Mouse (Mus musculus) kidney, embryonic 16.5 days (tissue): ENCODE data around the gene Tmem158. TPM values are rescaled to one million over a fixed set of nuclear protein-coding genes. Genes with fewer than 3 reads are reported as not detected.

ENCODE experiments used
- ATAC-seq: fragments of 200-750 bp; cut with Nextera tagmentation; 2 replicates; pipeline ENCODE4 v1.8.0; 2017; ENCODE audit warnings: moderate TSS enrichment; ENCODE audit not compliant: low FRiP score, low TSS enrichment
- H3K27ac ChIP-seq: fragments of 300-500 bp; sonication (generic); 2 replicates; pipeline ENCODE4 v1.5.1; 2014; ENCODE audit warnings: low read length
- H3K27me3 ChIP-seq: fragments of 300-500 bp; sonication (generic); 2 replicates; pipeline ENCODE4 v1.6.1; 2014; ENCODE audit warnings: low read length, control low read depth, mixed read lengths; ENCODE audit not compliant: insufficient read depth
- H3K36me3 ChIP-seq: fragments of 300-500 bp; sonication (generic); 2 replicates; pipeline ENCODE4 v1.6.1; 2014; ENCODE audit warnings: low read length, control low read depth, mixed read lengths; ENCODE audit not compliant: insufficient read depth
- H3K4me1 ChIP-seq: fragments of 300-500 bp; sonication (generic); 2 replicates; pipeline ENCODE4 v1.6.1; 2014; ENCODE audit warnings: low read length, control low read depth, mixed read lengths; ENCODE audit not compliant: insufficient read depth
- H3K4me2 ChIP-seq: fragments of 300-500 bp; sonication (generic); replicated peaks from 2 replicates; pipeline ENCODE4 v1.6.1; 2014; ENCODE audit warnings: low read depth, low read length
- H3K4me3 ChIP-seq: fragments of 300-500 bp; sonication (generic); 2 replicates; pipeline ENCODE4 v1.5.1; 2014; ENCODE audit warnings: mild to moderate bottlenecking, low read length
- H3K9ac ChIP-seq: fragments of 300-500 bp; sonication (generic); replicated peaks from 2 replicates; pipeline ENCODE4 v1.6.1; 2014; ENCODE audit warnings: low read length
- H3K9me3 ChIP-seq: fragments of 300-500 bp; sonication (generic); 2 replicates; pipeline ENCODE4 v1.6.1; 2016; ENCODE audit warnings: low read length, control low read depth
- WGBS: fragments of 180-500 bp; shearing (Covaris S2); extraction: QIAGEN DNeasy Blood & Tissue Kit; methylation state at CpG from one replicate; pipeline ENCODE4 v1.1.7; 2014; 5-methylcytosine and 5-hydroxymethylcytosine counted together
- polyA plus RNA-seq: library from polyadenylated mRNA; unstranded; fragments of >200 nt; fragmentation: Nextera tagmentation; extraction: Ambion mirVana; gene quantifications from 2 replicates; pipeline ENCODE4 v1.2.1, GENCODE M21; 2015

The Tmem158 gene
- polyA plus RNA-seq = 3.6 and 4.7 TPM in 2 replicates

DNA sequence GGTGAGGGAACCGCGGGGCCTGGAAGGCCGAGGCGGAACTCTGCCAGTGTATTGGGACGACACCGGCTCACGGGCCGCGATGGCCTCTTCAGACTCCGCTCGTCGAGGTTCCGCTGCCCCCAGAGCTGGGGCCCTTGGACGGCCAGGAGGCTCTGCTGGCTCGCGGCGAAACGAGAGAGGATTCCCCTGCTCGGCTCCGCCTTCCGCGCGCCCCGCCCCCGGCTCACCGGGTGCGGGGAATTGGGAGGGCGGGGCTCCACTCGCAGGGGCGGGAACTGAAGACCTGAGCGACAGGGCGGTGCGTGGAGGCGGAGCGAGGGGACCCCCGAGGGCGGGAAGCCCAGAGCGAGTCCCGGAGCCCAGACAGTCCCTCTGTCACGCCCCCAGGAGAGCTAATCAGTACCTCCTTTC is at the start of gene Tmem158:
Gene Tmem158 (minus strand): TSS at position 154 of the 411 bp plus-strand sequence.
- whole genome bisulfite sequencing = 0% methylated on average over 38 of the region's 40 CpGs
- Histone ChIP-seq H3K27me3 (peaks cover 6% of the 10 kb centered on the region), H3K36me3 (no peaks in the 10 kb centered on the region), H3K4me3 (peak within 1 kb of the TSS; percentile 69), H3K4me2 (peak within 1 kb of the TSS; percentile 96), H3K9ac (peak within 1 kb of the TSS; percentile 74), H3K27ac (no peak within 1 kb of the TSS), H3K9me3 (no peaks in the 10 kb centered on the region), H3K4me1 (peaks cover 8% of the 10 kb centered on the region; the same call in 1 of the 2 replicates)
- ATAC-seq = peak; percentile 95

DNA sequence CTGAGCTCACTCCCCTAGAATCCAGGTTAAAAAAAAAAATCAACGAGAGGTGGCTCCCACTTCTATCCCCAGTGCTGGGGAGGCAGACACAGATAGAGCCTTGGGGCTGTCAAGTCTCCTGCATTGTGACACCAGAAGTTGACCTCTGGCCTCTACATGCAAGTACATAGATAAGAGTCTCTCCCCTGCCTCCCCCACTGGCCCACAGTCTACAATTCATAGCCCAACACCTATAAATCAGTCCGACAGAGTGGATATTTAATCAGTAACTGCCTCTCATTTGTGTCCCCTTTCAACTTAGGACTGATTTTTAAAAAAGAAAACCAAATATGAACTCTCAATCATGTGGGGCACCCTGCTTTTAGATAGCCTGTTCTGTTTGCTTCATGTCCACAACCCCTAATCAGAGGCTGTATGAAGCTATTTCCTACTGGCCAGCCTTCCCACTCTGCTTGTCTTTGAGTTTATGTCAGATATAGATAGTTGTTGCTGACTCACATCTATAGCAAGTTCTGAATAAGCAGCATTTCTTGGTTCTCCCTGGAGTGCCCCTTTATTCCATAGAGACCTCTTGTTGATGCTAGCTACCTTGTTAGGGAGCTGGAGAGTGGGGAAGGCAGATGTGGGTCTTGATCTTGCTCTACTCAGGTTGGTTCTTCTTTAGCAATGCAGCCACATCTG is 49.3 kb upstream of the Tmem158 start:
- Histone ChIP-seq H3K27ac (no peak overlapping the region), H3K27me3 (no peaks in the 10 kb centered on the region), H3K9ac (no peak overlapping the region), H3K4me1 (no peaks in the 10 kb centered on the region), H3K9me3 (no peaks in the 10 kb centered on the region), H3K4me3 (no peak overlapping the region), H3K4me2 (no peak overlapping the region), H3K36me3 (no peaks in the 10 kb centered on the region)
- WGBS = 69% methylated on average over 2 of the region's 2 CpGs
- ATAC-seq = no peak

DNA sequence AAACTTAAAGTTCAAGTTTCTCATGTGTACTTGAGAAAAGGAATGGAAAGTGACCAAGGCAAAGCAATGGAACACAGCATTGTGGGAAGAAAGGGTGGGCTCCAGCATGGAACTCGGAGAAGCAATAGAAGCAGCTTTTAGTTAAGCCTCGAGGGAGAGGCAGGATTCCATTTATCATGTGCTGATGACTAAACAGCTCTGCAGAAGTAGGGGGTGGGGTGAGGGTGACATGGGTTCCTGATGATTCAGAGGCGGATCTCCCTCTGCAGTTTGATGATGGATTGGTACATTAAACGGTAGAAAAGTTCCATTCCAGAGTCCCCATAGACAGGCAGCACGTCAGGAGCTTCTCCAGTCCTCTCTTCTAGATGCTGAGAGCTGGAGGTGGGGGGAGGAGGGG is 48.5 kb upstream of the Tmem158 start:
- ATAC-seq = no peak
- 40% methylated on average over 5 of the region's 5 CpGs for WGBS
- Histone ChIP-seq H3K4me1 (no peaks in the 10 kb centered on the region), H3K27ac (no peak overlapping the region), H3K4me3 (no peak overlapping the region), H3K9ac (no peak overlapping the region), H3K9me3 (no peaks in the 10 kb centered on the region), H3K4me2 (no peak overlapping the region), H3K27me3 (no peaks in the 10 kb centered on the region), H3K36me3 (no peaks in the 10 kb centered on the region)

DNA sequence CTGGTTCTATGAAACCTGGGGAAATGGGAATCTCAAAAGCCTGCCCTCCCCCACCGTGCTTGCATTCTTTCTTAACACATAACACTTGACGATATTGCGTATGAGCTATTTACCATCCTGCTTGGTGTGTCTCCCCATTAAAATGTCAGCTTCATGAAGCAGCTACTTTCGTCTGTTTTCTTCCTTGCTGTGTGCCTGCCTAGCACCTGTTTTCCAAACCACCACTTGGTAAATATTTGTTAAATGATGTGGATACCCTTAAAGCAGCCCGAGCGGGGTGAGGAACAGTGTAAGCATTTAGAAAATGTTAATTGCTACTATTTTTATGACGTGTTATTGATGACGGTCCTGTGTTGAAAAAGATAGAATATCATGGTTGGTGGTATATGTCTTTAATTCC is 44.4 kb upstream of the Tmem158 start:
- Histone ChIP-seq H3K27me3 (no peaks in the 10 kb centered on the region), H3K9ac (no peak overlapping the region), H3K4me1 (no peaks in the 10 kb centered on the region), H3K36me3 (no peaks in the 10 kb centered on the region), H3K4me3 (no peak overlapping the region), H3K27ac (no peak overlapping the region), H3K9me3 (no peaks in the 10 kb centered on the region), H3K4me2 (no peak overlapping the region)
- 73% methylated on average over 8 of the region's 8 CpGs for WGBS
- no peak for ATAC-seq

DNA sequence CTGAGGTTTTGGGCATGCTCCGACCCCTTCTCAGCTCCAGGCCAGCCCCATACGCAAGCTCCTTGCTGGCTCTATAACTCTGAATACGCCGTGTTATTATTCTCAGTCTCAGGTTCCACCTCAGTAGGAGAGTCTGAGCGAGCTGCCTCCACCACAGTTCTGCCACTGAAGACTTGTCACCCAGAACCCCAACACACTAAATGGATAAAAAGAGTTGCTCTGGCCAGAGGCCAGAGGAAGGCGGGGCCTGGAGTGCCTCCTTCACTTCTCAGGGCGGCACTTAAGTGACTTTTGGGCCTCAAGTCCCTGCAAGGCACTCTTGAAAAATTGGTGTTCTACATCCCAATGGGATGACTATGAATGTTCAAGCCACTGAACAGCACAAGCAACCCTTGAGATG is 43.4 kb upstream of the Tmem158 start:
- 80% methylated on average over 7 of the region's 7 CpGs for WGBS
- H3K4me1 ChIP-seq = no peaks in the 10 kb centered on the region
- no peak for ATAC-seq
- H3K27ac ChIP-seq = no peak overlapping the region
- no peak overlapping the region for H3K4me2 ChIP-seq
- no peaks in the 10 kb centered on the region for H3K36me3 ChIP-seq
- H3K9ac ChIP-seq = no peak overlapping the region
- H3K27me3 ChIP-seq = no peaks in the 10 kb centered on the region
- no peak overlapping the region for H3K4me3 ChIP-seq
- H3K9me3 ChIP-seq = no peaks in the 10 kb centered on the region

DNA sequence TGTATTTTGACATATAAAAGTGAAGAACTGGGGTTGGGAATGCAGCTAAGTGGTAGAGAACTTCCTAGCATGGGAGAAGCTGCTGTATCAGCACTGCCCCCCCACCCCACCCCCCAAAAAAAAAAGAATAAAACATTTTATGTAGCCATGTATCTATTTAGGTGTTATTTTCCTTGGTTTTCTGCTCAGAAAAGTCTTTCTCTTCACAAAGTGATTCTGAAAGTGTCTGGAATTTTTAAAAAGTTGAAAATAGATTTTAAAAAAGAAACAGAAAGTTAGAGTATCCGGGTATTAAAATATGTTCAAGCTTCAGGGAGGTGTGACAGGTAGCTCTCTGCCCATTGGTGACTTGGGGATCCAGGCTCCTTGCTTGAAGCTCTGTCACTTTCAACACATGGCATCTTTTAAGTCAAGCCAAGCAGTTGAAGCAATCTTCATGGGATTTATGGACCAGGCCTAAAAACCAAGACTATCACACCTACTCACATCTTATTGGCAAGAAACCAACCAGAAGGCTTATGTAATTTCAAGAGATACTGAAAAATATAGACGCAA is 42.3 kb upstream of the Tmem158 start:
- Histone ChIP-seq H3K27me3 (no peaks in the 10 kb centered on the region), H3K4me1 (no peaks in the 10 kb centered on the region), H3K9me3 (no peaks in the 10 kb centered on the region), H3K36me3 (no peaks in the 10 kb centered on the region), H3K9ac (no peak overlapping the region), H3K4me2 (no peak overlapping the region), H3K27ac (no peak overlapping the region), H3K4me3 (no peak overlapping the region)
- WGBS = 84% methylated on average over 2 of the region's 2 CpGs
- ATAC-seq = no peak

DNA sequence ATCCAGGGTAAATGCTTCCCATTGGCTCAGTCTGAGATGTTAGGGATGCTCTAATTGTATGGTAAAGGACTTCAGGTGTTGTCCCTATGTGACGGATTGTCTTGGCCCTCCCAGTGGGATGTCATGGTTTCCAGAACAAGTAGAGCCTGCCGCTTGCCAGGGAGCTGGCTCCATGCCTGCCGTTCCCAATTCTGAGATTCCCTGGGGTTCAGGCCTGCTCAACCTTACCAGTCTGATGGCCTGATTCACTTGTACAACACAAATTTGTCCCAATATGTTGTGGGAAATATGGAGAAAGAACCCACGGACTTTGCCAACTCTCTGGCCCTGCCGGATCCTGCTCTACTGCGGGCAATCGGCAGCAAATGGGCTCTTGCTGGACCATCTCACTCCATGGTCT is 37.3 kb upstream of the Tmem158 start:
- Histone ChIP-seq H3K4me1 (no peaks in the 10 kb centered on the region), H3K9me3 (no peaks in the 10 kb centered on the region), H3K27me3 (no peaks in the 10 kb centered on the region), H3K27ac (no peak overlapping the region), H3K4me2 (no peak overlapping the region), H3K9ac (no peak overlapping the region), H3K36me3 (no peaks in the 10 kb centered on the region), H3K4me3 (no peak overlapping the region)
- WGBS = 90% methylated on average over 7 of the region's 7 CpGs
- no peak for ATAC-seq

DNA sequence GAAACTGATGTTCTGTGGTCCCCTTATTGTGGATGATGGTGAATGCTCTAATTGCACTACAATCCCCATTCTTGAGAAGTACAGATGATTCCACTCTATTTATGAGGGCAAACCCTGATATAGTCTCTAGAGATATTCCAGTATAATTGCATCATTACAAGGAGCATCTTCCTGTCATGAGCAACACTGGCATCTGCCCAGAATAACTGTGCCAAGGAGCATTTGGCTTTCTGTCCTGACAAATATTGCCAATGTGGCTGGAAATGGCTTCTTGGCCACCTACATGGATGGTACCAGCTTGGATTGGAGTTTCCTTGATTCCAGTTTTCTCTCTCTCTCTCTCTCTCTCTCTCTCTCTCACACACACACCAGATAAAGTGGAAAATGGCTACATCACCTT is 35.7 kb upstream of the Tmem158 start:
- Histone ChIP-seq H3K4me3 (no peak overlapping the region), H3K4me2 (no peak overlapping the region), H3K9me3 (no peaks in the 10 kb centered on the region), H3K27ac (no peak overlapping the region), H3K36me3 (no peaks in the 10 kb centered on the region), H3K4me1 (no peaks in the 10 kb centered on the region), H3K27me3 (no peaks in the 10 kb centered on the region), H3K9ac (no peak overlapping the region)
- ATAC-seq = no peak

DNA sequence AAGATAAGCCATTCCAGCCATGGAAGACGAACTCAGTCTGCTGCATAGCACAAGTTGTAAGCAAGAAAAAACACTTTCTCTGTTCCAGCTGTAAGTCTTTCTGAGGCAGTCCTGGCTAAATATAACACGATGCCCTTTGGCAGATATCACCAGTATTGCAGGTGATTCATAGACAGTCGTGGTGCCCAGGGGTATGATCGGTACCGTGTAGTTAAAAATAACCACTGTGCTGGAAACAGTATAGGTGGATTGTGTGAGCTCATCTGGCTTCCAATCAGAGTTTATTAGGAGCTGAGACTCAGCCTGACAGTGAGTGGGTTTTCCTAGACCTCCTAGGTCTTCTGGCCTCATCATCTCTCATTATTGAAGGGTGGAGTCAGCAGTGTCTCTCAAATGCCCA is 34.0 kb upstream of the Tmem158 start:
- no peak overlapping the region for H3K4me3 ChIP-seq
- no peak overlapping the region for H3K27ac ChIP-seq
- 78% methylated on average over 5 of the region's 5 CpGs for WGBS
- no peak overlapping the region for H3K9ac ChIP-seq
- no peaks in the 10 kb centered on the region for H3K36me3 ChIP-seq
- H3K9me3 ChIP-seq = no peaks in the 10 kb centered on the region
- H3K27me3 ChIP-seq = no peaks in the 10 kb centered on the region
- no peak for ATAC-seq
- H3K4me1 ChIP-seq = no peaks in the 10 kb centered on the region
- H3K4me2 ChIP-seq = no peak overlapping the region

DNA sequence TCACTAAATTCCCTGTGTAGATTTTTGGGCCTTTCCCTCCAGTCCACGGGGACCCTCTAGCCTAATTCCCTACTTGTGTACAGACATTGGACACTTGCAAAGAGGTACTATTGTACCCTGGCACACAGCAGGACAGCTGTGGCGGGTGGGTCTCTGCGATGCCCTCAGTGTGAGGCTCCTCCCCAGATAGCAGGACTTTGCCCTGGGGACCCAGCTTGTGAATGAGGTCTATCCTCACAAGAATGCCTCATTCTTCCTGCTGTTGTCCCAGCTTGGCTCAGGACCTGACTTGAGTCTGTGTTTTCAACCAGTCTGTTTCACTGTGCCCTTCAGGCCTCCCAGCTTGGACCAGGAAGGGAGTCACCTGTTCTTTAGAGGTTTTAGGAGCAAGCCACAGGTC is 27.8 kb upstream of the Tmem158 start:
- Histone ChIP-seq H3K9ac (no peak overlapping the region), H3K4me2 (no peak overlapping the region), H3K36me3 (no peaks in the 10 kb centered on the region), H3K4me3 (no peak overlapping the region), H3K27ac (no peak overlapping the region), H3K4me1 (no peaks in the 10 kb centered on the region), H3K9me3 (no peaks in the 10 kb centered on the region), H3K27me3 (0 out of 2 replicates have a peak, but pooled peaks cover 2% of the 10 kb centered on the region)
- no peak for ATAC-seq
- WGBS = 80% methylated on average over 3 of the region's 3 CpGs
